ENCODE assay signal across 8 mouse cellular contexts in genomic region chr12:30910860-30911259, GRCm38 (mm10). TPM values are rescaled to one million over a fixed set of nuclear protein-coding genes. Genes with fewer than 3 reads are reported as not detected.
DNase-seq lines count a peak whose midpoint lies in the region; ATAC-seq and TF ChIP-seq lines count a peak whose summit lies in the region.

No protein-coding gene starts in this region.

- no peak; the same call in 1 of the 2 replicates for TF ChIP-seq POLR2A in embryonic fibroblast, embryonic 13.5 days (IDR thresholded peaks at IDR 0.05; ENCODE audit: low read depth, low read length)

- H3K79me3 ChIP-seq in C2C12 (ENCODE audit: low read depth) = peaks cover 27% of the 10 kb centered on the region

- no peak for TF ChIP-seq CTCF in C2C12 (IDR thresholded peaks at IDR 0.05; ENCODE audit: control insufficient read depth, insufficient read depth, insufficient read length)
- no peak for TF ChIP-seq CTCF in embryonic fibroblast, embryonic 13.5 days (IDR thresholded peaks at IDR 0.05; ENCODE audit: borderline replicate concordance, insufficient read depth, low read length)
- TF ChIP-seq CTCF in intestine, postnatal 0 days (IDR thresholded peaks at IDR 0.05; ENCODE audit: low read depth) = no peak

- DNase-seq in heart, adult 8-10 months (ENCODE audit: low spot score) = peak; percentile 4
- no peak for DNase-seq in heart, postnatal 36 days
- no peak for DNase-seq in urinary bladder, postnatal 14 days (ENCODE audit: low spot score)
- no peak for DNase-seq in layer of hippocampus, postnatal 36 days

- 12% methylated on average over 8 of the region's 8 CpGs for WGBS in intestine, postnatal 0 days
- 17% methylated on average over 8 of the region's 8 CpGs for WGBS in neural tube, embryonic 15.5 days

- no peak for ATAC-seq in intestine, postnatal 0 days
- ATAC-seq in neural tube, embryonic 15.5 days (ENCODE audit: low FRiP score) = no peak

- no peaks in the 10 kb centered on the region for H3K27me3 ChIP-seq in C2C12 (ENCODE audit: control insufficient read depth, insufficient read depth, insufficient read length)
- H3K27me3 ChIP-seq in intestine, postnatal 0 days (replicated peaks; ENCODE audit: control insufficient read depth, insufficient read depth, low read length) = no peaks in the 10 kb centered on the region
- H3K27me3 ChIP-seq in neural tube, embryonic 15.5 days (replicated peaks) = no peaks in the 10 kb centered on the region

- no peaks in the 10 kb centered on the region for H3K9me3 ChIP-seq in intestine, postnatal 0 days (ENCODE audit: control insufficient read depth)
- no peaks in the 10 kb centered on the region for H3K9me3 ChIP-seq in neural tube, embryonic 15.5 days (replicated peaks)

- H3K4me1 ChIP-seq in embryonic fibroblast, embryonic 13.5 days (ENCODE audit: control insufficient read depth, insufficient read depth, low read length) = no peaks in the 10 kb centered on the region
- H3K4me1 ChIP-seq in intestine, postnatal 0 days (replicated peaks; ENCODE audit: control insufficient read depth, insufficient read depth, low read length) = peaks cover 9% of the 10 kb centered on the region; the same call in 1 of the 2 replicates
- H3K4me1 ChIP-seq in neural tube, embryonic 15.5 days = peaks cover 31% of the 10 kb centered on the region

- peak overlapping the region; percentile 84 for H3ac ChIP-seq in C2C12 (ENCODE audit: control insufficient read depth, insufficient read length, low read depth)

- H3K27ac ChIP-seq in embryonic fibroblast, embryonic 13.5 days (ENCODE audit: insufficient read depth, low read length) = peak overlapping the region; percentile 34
- peak overlapping the region; percentile 84; the same call in 1 of the 2 replicates for H3K27ac ChIP-seq in intestine, postnatal 0 days (ENCODE audit: low read depth, low read length)
- H3K27ac ChIP-seq in neural tube, embryonic 15.5 days (replicated peaks) = peak overlapping the region; percentile 72

- peak overlapping the region; percentile 92 for H3K4me2 ChIP-seq in intestine, postnatal 0 days (replicated peaks; ENCODE audit: low read depth)
- H3K4me2 ChIP-seq in neural tube, embryonic 15.5 days = peak overlapping the region; percentile 89

- peaks cover 54% of the 10 kb centered on the region for H3K79me2 ChIP-seq in C2C12 (ENCODE audit: control insufficient read depth, insufficient read depth)

- peaks cover 6% of the 10 kb centered on the region for H3K36me3 ChIP-seq in C2C12 (ENCODE audit: control insufficient read depth, insufficient read depth)
- no peaks in the 10 kb centered on the region for H3K36me3 ChIP-seq in intestine, postnatal 0 days (ENCODE audit: control insufficient read depth, insufficient read depth)
- no peaks in the 10 kb centered on the region for H3K36me3 ChIP-seq in neural tube, embryonic 15.5 days

- H3K4me3 ChIP-seq in C2C12 (ENCODE audit: insufficient read depth, poor library complexity, severe bottlenecking) = peak overlapping the region; percentile 74
- H3K4me3 ChIP-seq in embryonic fibroblast, embryonic 13.5 days (ENCODE audit: insufficient read depth, low read length) = peak overlapping the region; percentile 85
- peak overlapping the region; percentile 81 for H3K4me3 ChIP-seq in intestine, postnatal 0 days (ENCODE audit: low read depth, low read length)
- H3K4me3 ChIP-seq in neural tube, embryonic 15.5 days (replicated peaks) = peak overlapping the region; percentile 61

- H3K9ac ChIP-seq in intestine, postnatal 0 days (ENCODE audit: low read depth, low read length) = peak overlapping the region; percentile 73
- peak overlapping the region; percentile 72 for H3K9ac ChIP-seq in neural tube, embryonic 15.5 days (replicated peaks)

- intact Hi-C loops in heart, postnatal 36 days (cut with DNase I) = no loop called here

TF ChIP-seq in C2C12, 6 proteins besides CTCF, POLR2A, EP300 and RAD21:
- TF ChIP-seq MYOG (IDR thresholded peaks at IDR 0.05; ENCODE audit: control insufficient read depth, extremely low read depth, insufficient read length) (no peak), CEBPB (IDR thresholded peaks at IDR 0.05; ENCODE audit: low read depth) (no peak), MAX (IDR thresholded peaks at IDR 0.05) (no peak), USF1 (IDR thresholded peaks at IDR 0.05; ENCODE audit: low read depth) (no peak), FOSL1 (IDR thresholded peaks at IDR 0.05; ENCODE audit: insufficient read depth, low read length, poor library complexity, severe bottlenecking) (no peak), MYOD1 (IDR thresholded peaks at IDR 0.05; ENCODE audit: control insufficient read depth, insufficient read length, low read depth) (no peak)
TF ChIP-seq in C2C12: peak in this region for 0.

RNA-seq across cellular contexts. Expression of gene Acp1, which starts 0.5 kb away (rescaled TPM):
- total RNA-seq in heart, adult 8-10 months (2022) = 10 to 100 TPM; 28.5 to 35.6 (median 30.3) TPM
- total RNA-seq in heart, postnatal 36 days (2021) = 10 to 100 TPM; 28.7 to 30.6 TPM
- 41.3 TPM for polyA plus RNA-seq in C2C12 (2012; fragmentation: generic; extraction: Trizol)
- polyA plus RNA-seq in embryonic fibroblast, embryonic 13.5 days (2011; ENCODE audit: insufficient read length, low read depth, missing spikeins) = 88.8 and 90.3 TPM in 2 replicates
- polyA plus RNA-seq in intestine, postnatal 0 days (2015; fragmentation: Nextera tagmentation; extraction: Ambion mirVana) = 94.1 and 108 TPM in 2 replicates
- 100 and 114 TPM in 2 replicates for polyA plus RNA-seq in neural tube, embryonic 15.5 days (2015; fragmentation: Nextera tagmentation; extraction: Ambion mirVana)
- 10 to 100 TPM; 58.5 to 63.9 TPM for total RNA-seq in layer of hippocampus, postnatal 36 days (2021)

RNA-seq across cellular contexts. Expression of gene Sh3yl1, which starts 0.6 kb away (rescaled TPM):
- 1 to 10 TPM; 1.6 to 2.5 (median 2.0) TPM for total RNA-seq in heart, adult 8-10 months (2022)
- total RNA-seq in heart, postnatal 36 days (2021) = 1 to 10 TPM; 1.8 to 2.3 TPM
- polyA plus RNA-seq in C2C12 (2012; fragmentation: generic; extraction: Trizol) = 1.4 TPM
- 6.8 and 9.3 TPM in 2 replicates for polyA plus RNA-seq in embryonic fibroblast, embryonic 13.5 days (2011; ENCODE audit: insufficient read length, low read depth, missing spikeins)
- polyA plus RNA-seq in intestine, postnatal 0 days (2015; fragmentation: Nextera tagmentation; extraction: Ambion mirVana) = 33.3 and 34.2 TPM in 2 replicates
- polyA plus RNA-seq in neural tube, embryonic 15.5 days (2015; fragmentation: Nextera tagmentation; extraction: Ambion mirVana) = 44.7 and 48.6 TPM in 2 replicates
- total RNA-seq in layer of hippocampus, postnatal 36 days (2021) = 10 to 100 TPM; 12.6 to 13.0 TPM

RNA-seq across cellular contexts. Expression of gene Alkal2, which starts 26.7 kb away (rescaled TPM):
- total RNA-seq in heart, adult 8-10 months (2022) = 1 to 10 TPM in 1 of 4 experiments, under 1 TPM in 3; 0.52 to 1.2 (median 0.81) TPM
- total RNA-seq in heart, postnatal 36 days (2021) = under 1 TPM; 0.44 to 0.98 TPM
- not detected for polyA plus RNA-seq in C2C12 (2012; fragmentation: generic; extraction: Trizol)
- polyA plus RNA-seq in embryonic fibroblast, embryonic 13.5 days (2011; ENCODE audit: insufficient read length, low read depth, missing spikeins) = not detected in 2 replicates
- 0.47 and 1.5 TPM in 2 replicates for polyA plus RNA-seq in intestine, postnatal 0 days (2015; fragmentation: Nextera tagmentation; extraction: Ambion mirVana)
- 1.6 and 1.7 TPM in 2 replicates for polyA plus RNA-seq in neural tube, embryonic 15.5 days (2015; fragmentation: Nextera tagmentation; extraction: Ambion mirVana)
- total RNA-seq in layer of hippocampus, postnatal 36 days (2021) = 1 to 10 TPM; 4.3 to 5.3 TPM

Comparison
In these comparisons a context has a peak if more than half of its experiments do, and no peak if none do; other contexts are left out.
1. H3K27ac ChIP-seq: peak in every context shown above with its lines; median percentile 84 in intestine, postnatal 0 days; 72 in neural tube, embryonic 15.5 days; 34 in embryonic fibroblast, embryonic 13.5 days.